Mouse (Mus musculus) midbrain, embryonic 11.5 days (tissue): Measurements from ENCODE around the gene Fam186a. TPM values are rescaled to one million over a fixed set of nuclear protein-coding genes. Genes with fewer than 3 reads are reported as not detected.
A peak's percentile ranks its signal among the peaks of the same experiment; 100 is the strongest.
"Not testable (repeated sequence)": the region's sequence is repeated elsewhere in the genome, so short reads cannot be mapped to it uniquely, and the experiment has no call there.

Experiments used
- ATAC-seq: fragments of 200-750 bp; cut with Nextera tagmentation; 2 replicates; pipeline ENCODE4 v1.8.0; 2017; ENCODE audit warnings: moderate TSS enrichment, moderate library complexity; ENCODE audit not compliant: low FRiP score
- DNase-seq: peaks from one replicate; pipeline ENCODE4 v3.0.0; 2015; ENCODE audit warnings: low spot score; ENCODE audit errors: missing footprints
- H3K27ac ChIP-seq: fragments of 300-500 bp; sonication (generic); 2 replicates; pipeline ENCODE4 v1.5.1; 2014; ENCODE audit warnings: low read depth, low read length
- H3K27me3 ChIP-seq: fragments of 300-500 bp; sonication (generic); 2 replicates; pipeline ENCODE4 v1.6.1; 2014; ENCODE audit warnings: mild to moderate bottlenecking, low read length, moderate library complexity, mixed read lengths; ENCODE audit not compliant: control insufficient read depth, insufficient read depth
- H3K36me3 ChIP-seq: fragments of 300-500 bp; sonication (generic); 2 replicates; pipeline ENCODE4 v1.6.1; 2014; ENCODE audit warnings: mild to moderate bottlenecking, low read length, moderate library complexity, mixed read lengths; ENCODE audit not compliant: control insufficient read depth, insufficient read depth
- H3K4me1 ChIP-seq: fragments of 300-500 bp; sonication (generic); 2 replicates; pipeline ENCODE4 v1.6.1; 2014; ENCODE audit warnings: low read length; ENCODE audit not compliant: control insufficient read depth, insufficient read depth
- H3K4me2 ChIP-seq: fragments of 300-500 bp; sonication (generic); 2 replicates; pipeline ENCODE4 v1.6.1; 2014; ENCODE audit warnings: mild to moderate bottlenecking, moderate library complexity
- H3K4me3 ChIP-seq: fragments of 300-500 bp; sonication (generic); 2 replicates; pipeline ENCODE4 v1.5.1; 2014; ENCODE audit warnings: low read depth, low read length
- H3K9ac ChIP-seq: fragments of 300-500 bp; sonication (generic); 2 replicates; pipeline ENCODE4 v1.6.1; 2014; ENCODE audit warnings: low read length
- H3K9me3 ChIP-seq: fragments of 300-500 bp; sonication (generic); 2 replicates; pipeline ENCODE4 v1.6.1; 2016; ENCODE audit warnings: low read length; ENCODE audit not compliant: control insufficient read depth
- whole genome bisulfite sequencing: fragments of 180-500 bp; shearing (Covaris S2); extraction: QIAGEN DNeasy Blood & Tissue Kit; methylation state at CpG from one replicate; pipeline ENCODE4 v1.1.7; 2014; 5-methylcytosine and 5-hydroxymethylcytosine counted together
- polyA plus RNA-seq: library from polyadenylated mRNA; unstranded; fragments of >200 nt; fragmentation: Nextera tagmentation; extraction: Ambion mirVana; gene quantifications from 2 replicates; pipeline ENCODE4 v1.2.1, GENCODE M21; 2014

Gene Fam186a
- polyA plus RNA-seq, 1 experiment from 2014 or later, result not detected

- no peak for ATAC-seq
- DNase-seq, result no peak
- Histone ChIP-seq H3K9me3 (no peaks in the 10 kb centered on the region), H3K4me1 (no peaks in the 10 kb centered on the region), H3K4me2 (no peak overlapping the region), H3K27ac (no peak overlapping the region), H3K4me3 (no peak overlapping the region), H3K9ac (no peak overlapping the region), H3K27me3 (no peaks in the 10 kb centered on the region), H3K36me3 (no peaks in the 10 kb centered on the region)
- WGBS, result 65% methylated on average over 19 of the region's 19 CpGs
Measured at GRCm38 (mm10) chr15:99890412-99891236, 76.2 kb downstream of the Fam186a start.

- H3K27ac ChIP-seq, result no peak overlapping the region
- 65% methylated on average over 8 of the region's 8 CpGs for WGBS
- H3K4me3 ChIP-seq, result no peak overlapping the region
- no peaks in the 10 kb centered on the region for H3K9me3 ChIP-seq
- H3K27me3 ChIP-seq, result no peaks in the 10 kb centered on the region
- H3K4me2 ChIP-seq, result no peak overlapping the region
- no peak for DNase-seq
- no peaks in the 10 kb centered on the region for H3K4me1 ChIP-seq
- H3K9ac ChIP-seq, result no peak overlapping the region
- ATAC-seq, result no peak
- H3K36me3 ChIP-seq, result no peaks in the 10 kb centered on the region
Measured at GRCm38 (mm10) chr15:99889275-99889874, 77.5 kb downstream of the Fam186a start.

GRCm38 (mm10) chr15:99887130-99887529 lies 79.7 kb downstream of the Fam186a start:
- WGBS, result 80% methylated on average over 2 of the region's 2 CpGs
- not testable (repeated sequence) for DNase-seq

GRCm38 (mm10) chr15:99884038-99884437 lies 82.8 kb downstream of the Fam186a start:
- H3K4me3 ChIP-seq, result no peak overlapping the region
- H3K27ac ChIP-seq, result no peak overlapping the region
- DNase-seq (no peak), ATAC-seq (no peak)
- 93% methylated on average over 12 of the region's 12 CpGs for WGBS
- H3K4me2 ChIP-seq, result no peak overlapping the region
- H3K4me1 ChIP-seq, result no peaks in the 10 kb centered on the region
- H3K27me3 ChIP-seq, result no peaks in the 10 kb centered on the region
- H3K9me3 ChIP-seq, result no peaks in the 10 kb centered on the region
- H3K36me3 ChIP-seq, result no peaks in the 10 kb centered on the region
- no peak overlapping the region for H3K9ac ChIP-seq

More at GRCm38 (mm10) chr15:99887130-99887529, 79.7 kb downstream of the Fam186a start:
- H3K4me3 ChIP-seq, H3K36me3 ChIP-seq, ATAC-seq, H3K27ac ChIP-seq, H3K27me3 ChIP-seq, H3K9ac ChIP-seq, H3K9me3 ChIP-seq, H3K4me1 ChIP-seq, H3K4me2 ChIP-seq: not testable (repeated sequence)

GRCm38 (mm10) chr15:99878541-99878940 lies 88.3 kb downstream of the Fam186a start:
- no peaks in the 10 kb centered on the region for H3K9me3 ChIP-seq
- 92% methylated on average over 5 of the region's 5 CpGs for WGBS
- no peaks in the 10 kb centered on the region for H3K27me3 ChIP-seq
- H3K36me3 ChIP-seq, result no peaks in the 10 kb centered on the region
- no peak overlapping the region for H3K4me3 ChIP-seq
- ATAC-seq (no peak), DNase-seq (no peak)
- peaks cover 4% of the 10 kb centered on the region; the same call in 1 of the 2 replicates for H3K4me1 ChIP-seq
- no peak overlapping the region for H3K27ac ChIP-seq
- H3K9ac ChIP-seq, result no peak overlapping the region
- H3K4me2 ChIP-seq, result no peak overlapping the region

- H3K4me2 ChIP-seq, result peak within 1 kb of the TSS; percentile 83
- peak; percentile 99 for DNase-seq
Measured at GRCm38 (mm10) chr15:99875334-99875869, 91.5 kb downstream of the Fam186a start, which contains the start of gene Lima1. Gene Lima1 (minus strand): TSS chr15:99875456.

GRCm38 (mm10) chr15:99874612-99875333 lies 92.1 kb downstream of the Fam186a start:
- peaks cover 4% of the 10 kb centered on the region; the same call in 1 of the 2 replicates for H3K4me1 ChIP-seq
- H3K27me3 ChIP-seq, result no peaks in the 10 kb centered on the region
- H3K4me3 ChIP-seq, result peak overlapping the region; percentile 73
- H3K9ac ChIP-seq, result peak overlapping the region; percentile 66
- peak overlapping the region; percentile 83 for H3K4me2 ChIP-seq
- H3K36me3 ChIP-seq, result no peaks in the 10 kb centered on the region
- 4% methylated on average over 30 of the region's 30 CpGs for WGBS
- no peak overlapping the region for H3K27ac ChIP-seq
- DNase-seq (peak; percentile 90), ATAC-seq (peak; percentile 77)
- H3K9me3 ChIP-seq, result no peaks in the 10 kb centered on the region

More at GRCm38 (mm10) chr15:99875334-99875869, 91.5 kb downstream of the Fam186a start, which contains the start of gene Lima1:
- Histone ChIP-seq H3K4me1 (peaks cover 4% of the 10 kb centered on the region; the same call in 1 of the 2 replicates), H3K27ac (no peak within 1 kb of the TSS), H3K36me3 (no peaks in the 10 kb centered on the region), H3K9ac (peak within 1 kb of the TSS; percentile 66), H3K9me3 (no peaks in the 10 kb centered on the region), H3K4me3 (peak within 1 kb of the TSS; percentile 73), H3K27me3 (no peaks in the 10 kb centered on the region)
- ATAC-seq, result peak; percentile 92
- 1% methylated on average over 38 of the region's 38 CpGs for WGBS

GRCm38 (mm10) chr15:99872543-99872942 lies 94.3 kb downstream of the Fam186a start:
- Histone ChIP-seq H3K4me3 (no peak overlapping the region), H3K9ac (no peak overlapping the region), H3K4me1 (peaks cover 4% of the 10 kb centered on the region; the same call in 1 of the 2 replicates), H3K27ac (no peak overlapping the region), H3K9me3 (no peaks in the 10 kb centered on the region), H3K4me2 (no peak overlapping the region), H3K27me3 (no peaks in the 10 kb centered on the region), H3K36me3 (no peaks in the 10 kb centered on the region)
- ATAC-seq (no peak), DNase-seq (no peak)
- WGBS, result 74% methylated on average over 3 of the region's 3 CpGs
